Mouse (Mus musculus): ENCODE results near the gene Tbc1d2b.

DNA sequence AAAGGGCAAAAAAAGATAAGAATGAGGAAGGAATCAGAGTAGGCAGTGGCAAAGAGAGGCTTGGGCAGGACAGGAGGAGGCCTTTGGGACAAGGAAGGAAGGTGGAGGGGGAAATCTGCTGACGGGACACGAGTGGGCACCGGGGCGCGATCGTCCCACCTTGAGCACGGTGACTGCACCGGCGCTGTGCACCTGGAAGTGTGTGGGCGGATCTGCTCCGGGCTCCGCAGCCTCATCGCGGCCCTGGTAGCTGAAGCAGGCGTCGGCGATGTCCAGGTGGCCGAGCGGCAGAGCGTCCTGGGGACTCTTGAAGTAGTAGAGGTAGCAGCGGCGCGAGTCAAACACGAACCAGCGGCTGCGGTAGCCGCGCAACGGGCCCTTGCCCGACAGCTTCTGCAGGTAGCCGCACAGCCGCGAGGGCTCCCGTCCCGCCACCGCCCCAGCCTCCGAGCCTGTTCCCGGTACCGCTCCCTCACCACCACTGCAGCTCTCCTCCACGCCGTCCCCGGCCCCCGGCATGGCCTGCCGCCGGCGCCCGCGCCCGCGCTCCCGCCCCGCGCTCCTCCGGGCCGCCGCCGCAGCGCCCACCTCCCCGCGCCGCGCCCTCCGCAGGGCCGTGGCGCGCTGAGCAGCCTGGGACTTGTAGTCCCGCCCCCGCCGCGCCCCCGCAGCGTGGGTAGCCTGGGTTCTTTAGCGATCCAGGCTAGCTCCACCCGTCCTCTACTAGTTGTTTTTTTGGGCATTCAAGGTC is at the start of gene Tbc1d2b:
- TF ChIP-seq POLR2A (IDR thresholded peaks at IDR 0.05; ENCODE audit: borderline replicate concordance, insufficient read depth, low read length) (peak; percentile 33; the same call in 1 of the 2 replicates), CTCF (IDR thresholded peaks at IDR 0.05; ENCODE audit: borderline replicate concordance, insufficient read depth, low read depth, low read length) (no peak)
